Comparison of ENCODE assay signal across 8 mouse cellular contexts in genomic region chrX:73930402-73931062, GRCm38 (mm10). TPM values are rescaled to one million over a fixed set of nuclear protein-coding genes. Genes with fewer than 3 reads are reported as not detected.
DNase-seq lines count a peak whose midpoint lies in the region; ATAC-seq and TF ChIP-seq lines count a peak whose summit lies in the region.

Gene Renbp, minus strand, starts transcription at chrX:73930850.

- DNase-seq in cerebellum, adult 2 months: no peak
- no peak for DNase-seq in cerebellum, postnatal 4 days (ENCODE audit: low spot score in 2 of 2)
- peak; percentile 72 for DNase-seq in gastrocnemius, adult 2 months
- DNase-seq in hindbrain, embryonic 14.5 days (ENCODE audit: low spot score): no peak
- DNase-seq in liver, embryonic 11.5 days (ENCODE audit: low spot score): peak; percentile 69
- DNase-seq in monocyte, adult 2 months (ENCODE audit: low read depth in 1 of 2, low spot score in 2 of 2): peak; percentile 18 to 53
- peak; percentile 45 for DNase-seq in thymus, adult 2 months

- ATAC-seq in hindbrain, embryonic 14.5 days (ENCODE audit: low FRiP score): peak; percentile 60; the same call in 1 of the 2 replicates
- ATAC-seq in liver, embryonic 11.5 days (replicated peaks; ENCODE audit: low FRiP score): peak; percentile 90

- no peak for TF ChIP-seq CTCF in cerebellum, adult 2 months (IDR thresholded peaks at IDR 0.05; ENCODE audit: borderline replicate concordance, insufficient read depth, low read depth, low read length)
- no peak for TF ChIP-seq CTCF in bone marrow macrophage, adult 2 months (IDR thresholded peaks at IDR 0.05; ENCODE audit: low read depth, low read length)
- TF ChIP-seq CTCF in gastrocnemius, adult 2 months (IDR thresholded peaks at IDR 0.05): no peak; the same call in 1 of the 2 replicates
- TF ChIP-seq CTCF in thymus, adult 2 months (IDR thresholded peaks at IDR 0.05; ENCODE audit: borderline replicate concordance, control insufficient read depth, extremely low read depth, insufficient read depth, low read length, poor library complexity): no peak

- H3K4me2 ChIP-seq in hindbrain, embryonic 14.5 days (replicated peaks): peak within 1 kb of the TSS; percentile 17; the same call in 1 of the 2 replicates
- H3K4me2 ChIP-seq in liver, embryonic 11.5 days: peak within 1 kb of the TSS; percentile 64

- no peak within 1 kb of the TSS for H3K27ac ChIP-seq in cerebellum, adult 2 months (ENCODE audit: insufficient read depth, low read length)
- H3K27ac ChIP-seq in bone marrow macrophage, adult 2 months (ENCODE audit: insufficient read depth, low read depth, low read length): peak within 1 kb of the TSS; percentile 87
- H3K27ac ChIP-seq in gastrocnemius, adult 2 months: peak within 1 kb of the TSS; percentile 53
- H3K27ac ChIP-seq in hindbrain, embryonic 14.5 days: no peak within 1 kb of the TSS
- no peak within 1 kb of the TSS for H3K27ac ChIP-seq in liver, embryonic 11.5 days (ENCODE audit: low read depth, low read length)
- no peak within 1 kb of the TSS for H3K27ac ChIP-seq in thymus, adult 2 months (ENCODE audit: control insufficient read depth, insufficient read depth, low read length)

- no peaks in the 10 kb centered on the region for H3K27me3 ChIP-seq in cerebellum, adult 2 months (ENCODE audit: control insufficient read depth, insufficient read depth, low read length)
- H3K27me3 ChIP-seq in hindbrain, embryonic 14.5 days (ENCODE audit: control insufficient read depth, insufficient read depth, low read length): no peaks in the 10 kb centered on the region
- H3K27me3 ChIP-seq in liver, embryonic 11.5 days (replicated peaks; ENCODE audit: control insufficient read depth, insufficient read depth, low read length): no peaks in the 10 kb centered on the region; the same call in 1 of the 2 replicates
- no peaks in the 10 kb centered on the region for H3K27me3 ChIP-seq in thymus, adult 2 months (ENCODE audit: control insufficient read depth, insufficient read depth, low read length)

- 34% methylated on average over 17 of the region's 17 CpGs for WGBS in cerebellum, adult 2 months
- WGBS in hindbrain, embryonic 14.5 days: 43% methylated on average over 17 of the region's 17 CpGs
- WGBS in liver, embryonic 11.5 days: 34% methylated on average over 17 of the region's 17 CpGs
- WGBS in thymus, adult 2 months: 29% methylated on average over 17 of the region's 17 CpGs

- intact Hi-C loops in gastrocnemius, adult 2 months (cut with DNase I): no loop called here

- H3K9ac ChIP-seq in hindbrain, embryonic 14.5 days: no peak within 1 kb of the TSS
- H3K9ac ChIP-seq in liver, embryonic 11.5 days (ENCODE audit: low read depth, low read length): peak within 1 kb of the TSS; percentile 57

- H3K4me1 ChIP-seq in cerebellum, adult 2 months (ENCODE audit: control insufficient read depth, insufficient read depth, low read length): no peaks in the 10 kb centered on the region
- peaks cover 18% of the 10 kb centered on the region for H3K4me1 ChIP-seq in bone marrow macrophage, adult 2 months (ENCODE audit: control insufficient read depth, insufficient read depth, low read length)
- H3K4me1 ChIP-seq in hindbrain, embryonic 14.5 days (replicated peaks; ENCODE audit: control insufficient read depth, insufficient read depth, low read length): no peaks in the 10 kb centered on the region
- peaks cover 3% of the 10 kb centered on the region for H3K4me1 ChIP-seq in liver, embryonic 11.5 days (replicated peaks; ENCODE audit: control insufficient read depth, insufficient read depth, low read length)
- H3K4me1 ChIP-seq in thymus, adult 2 months (replicated peaks; ENCODE audit: control insufficient read depth, insufficient read depth, low read length): peaks cover 8% of the 10 kb centered on the region

- H3K36me3 ChIP-seq in hindbrain, embryonic 14.5 days (replicated peaks; ENCODE audit: control insufficient read depth, insufficient read depth): no peaks in the 10 kb centered on the region
- H3K36me3 ChIP-seq in liver, embryonic 11.5 days (ENCODE audit: control insufficient read depth, insufficient read depth, low read length): no peaks in the 10 kb centered on the region
- H3K36me3 ChIP-seq in thymus, adult 2 months (ENCODE audit: control insufficient read depth, insufficient read depth, low read length): no peaks in the 10 kb centered on the region

- no peak within 1 kb of the TSS for H3K4me3 ChIP-seq in cerebellum, adult 2 months (replicated peaks; ENCODE audit: insufficient read depth, low read depth, low read length)
- peak within 1 kb of the TSS; percentile 90 for H3K4me3 ChIP-seq in bone marrow macrophage, adult 2 months (ENCODE audit: insufficient read depth, low read length)
- peak within 1 kb of the TSS; percentile 61 for H3K4me3 ChIP-seq in gastrocnemius, adult 2 months
- H3K4me3 ChIP-seq in hindbrain, embryonic 14.5 days (replicated peaks; ENCODE audit: low read length): no peak within 1 kb of the TSS
- peak within 1 kb of the TSS; percentile 42 for H3K4me3 ChIP-seq in liver, embryonic 11.5 days (ENCODE audit: low read depth, low read length)
- peak within 1 kb of the TSS; percentile 40; the same call in 1 of the 2 replicates for H3K4me3 ChIP-seq in thymus, adult 2 months (ENCODE audit: control insufficient read depth, insufficient read depth, low read length)

- TF ChIP-seq POLR2A in cerebellum, adult 2 months (IDR thresholded peaks at IDR 0.05; ENCODE audit: borderline replicate concordance, insufficient read depth, low read length): no peak
- TF ChIP-seq POLR2A in bone marrow macrophage, adult 2 months (IDR thresholded peaks at IDR 0.05; ENCODE audit: borderline replicate concordance, low read depth, low read length): no peak
- no peak for TF ChIP-seq POLR2A in thymus, adult 2 months (IDR thresholded peaks at IDR 0.05; ENCODE audit: control insufficient read depth, extremely low read depth, insufficient read depth, low read length, poor library complexity)

- H3K9me3 ChIP-seq in hindbrain, embryonic 14.5 days (ENCODE audit: control insufficient read depth, low read length): no peaks in the 10 kb centered on the region
- H3K9me3 ChIP-seq in liver, embryonic 11.5 days (ENCODE audit: control insufficient read depth, low read length): no peaks in the 10 kb centered on the region

RNA-seq across cellular contexts. Expression of gene Renbp, which starts in this region (rescaled TPM):
- 9.7 and 11.0 TPM in 2 replicates for polyA plus RNA-seq in cerebellum, adult 2 months (2012; rRNA removed)
- 162 and 175 TPM in 2 replicates for polyA plus RNA-seq in bone marrow macrophage, adult 2 months (2012; ENCODE audit: insufficient read depth, insufficient read length, missing spikeins)
- total RNA-seq in gastrocnemius, adult 2 months (2021): 1 to 10 TPM; 1.4 to 1.7 TPM
- 11.3 and 15.4 TPM in 2 replicates for polyA plus RNA-seq in hindbrain, embryonic 14.5 days (2014; fragmentation: Nextera tagmentation; extraction: Ambion mirVana)
- polyA plus RNA-seq in liver, embryonic 11.5 days (2014; fragmentation: Nextera tagmentation; extraction: Ambion mirVana): 30.3 and 32.5 TPM in 2 replicates
- polyA plus RNA-seq in thymus, adult 2 months (2012; rRNA removed): 13.7 and 16.1 TPM in 2 replicates

Comparison
In these comparisons a context has a peak if more than half of its experiments do, and no peak if none do; other contexts are left out.
1. DNase-seq: peak in gastrocnemius, adult 2 months (single experiment), liver, embryonic 11.5 days (single experiment), monocyte, adult 2 months (2 of 2) and thymus, adult 2 months (single experiment); none in cerebellum, adult 2 months (0 of 2), cerebellum, postnatal 4 days (0 of 2) and hindbrain, embryonic 14.5 days (single experiment).
2. H3K27ac ChIP-seq: peak in bone marrow macrophage, adult 2 months (single experiment) and gastrocnemius, adult 2 months (single experiment); none in cerebellum, adult 2 months (single experiment), hindbrain, embryonic 14.5 days (single experiment), liver, embryonic 11.5 days (single experiment) and thymus, adult 2 months (single experiment).
3. H3K4me3 ChIP-seq: peak in bone marrow macrophage, adult 2 months (single experiment), gastrocnemius, adult 2 months (single experiment), liver, embryonic 11.5 days (single experiment) and thymus, adult 2 months (single experiment); none in cerebellum, adult 2 months (single experiment) and hindbrain, embryonic 14.5 days (single experiment).